Mouse (Mus musculus): ENCODE results near the gene Cox8b. TPM values are rescaled to one million over a fixed set of nuclear protein-coding genes. Genes with fewer than 3 reads are reported as not detected.
A peak's percentile ranks its signal among the peaks of the same experiment; 100 is the strongest.
"Not testable (repeated sequence)": the region's sequence is repeated elsewhere in the genome, so short reads cannot be mapped to it uniquely, and the experiment has no call there.

Gene Cox8b
- total RNA-seq, 2 experiments from 2014 or later = not detected

GRCm38 (mm10) chr7:140914031-140914690 lies 13.9 kb upstream of the Cox8b start:
- no peak for DNase-seq
- intact Hi-C loops (cut with DNase I) = no loop called here

GRCm38 (mm10) chr7:140912846-140913482 lies 12.7 kb upstream of the Cox8b start:
- no peak for DNase-seq
- intact Hi-C loops (cut with DNase I) = no loop called here

- intact Hi-C loops (cut with DNase I) = no loop called here
- no peak for DNase-seq
Measured at GRCm38 (mm10) chr7:140912293-140912692, 12.0 kb upstream of the Cox8b start.

- intact Hi-C loops (cut with DNase I) = loop anchor here (2.0 to 10.0 kb wide), 3 partner anchors 61 to 266 kb away; partner anchors contain the start of genes Odf3, Rnh1 and Scgb1c1
- peak; percentile 76 for DNase-seq
Measured at GRCm38 (mm10) chr7:140908634-140909107, 8.4 kb upstream of the Cox8b start.

GRCm38 (mm10) chr7:140908181-140908580 lies 7.9 kb upstream of the Cox8b start:
- intact Hi-C loops (cut with DNase I) = loop anchor here (2.0 to 10.0 kb wide), 3 partner anchors 61 to 267 kb away; partner anchors contain the start of genes Odf3, Rnh1 and Scgb1c1
- DNase-seq = no peak

- no peak for DNase-seq
- intact Hi-C loops (cut with DNase I) = loop anchor here (2.0 to 10.0 kb wide), 3 partner anchors 60 to 267 kb away; partner anchors contain the start of genes Odf3, Rnh1 and Scgb1c1
Measured at GRCm38 (mm10) chr7:140907697-140908096, 7.5 kb upstream of the Cox8b start.

GRCm38 (mm10) chr7:140907131-140907530 lies 6.9 kb upstream of the Cox8b start:
- intact Hi-C loops (cut with DNase I) = loop anchor here (5.0 to 10.0 kb wide), 2 partner anchors 60 to 268 kb away; partner anchors contain the start of genes Odf3, Rnh1 and Scgb1c1
- DNase-seq = no peak

GRCm38 (mm10) chr7:140905642-140906081 lies 5.4 kb upstream of the Cox8b start:
- no peak for DNase-seq
- intact Hi-C loops (cut with DNase I) = loop anchor here (5.0 to 10.0 kb wide), 2 partner anchors 58 to 269 kb away; partner anchors contain the start of genes Odf3, Rnh1 and Scgb1c1

- intact Hi-C loops (cut with DNase I) = loop anchor here (10.0 kb wide), 1 partner anchor 272 kb away; the partner anchor contains the start of gene Rnh1
- DNase-seq = peak; percentile 79
Measured at GRCm38 (mm10) chr7:140903212-140903611, 3.0 kb upstream of the Cox8b start.

- intact Hi-C loops (cut with DNase I) = loop anchor here (10.0 kb wide), 1 partner anchor 273 kb away; the partner anchor contains the start of gene Rnh1
- DNase-seq = no peak
Measured at GRCm38 (mm10) chr7:140902036-140902875, 2.0 kb upstream of the Cox8b start.

GRCm38 (mm10) chr7:140899121-140899520 lies 1.1 kb downstream of the Cox8b start:
- no peak for DNase-seq
- intact Hi-C loops (cut with DNase I) = no loop called here

- DNase-seq = no peak
- intact Hi-C loops (cut with DNase I) = no loop called here
Measured at GRCm38 (mm10) chr7:140897863-140898262, 2.4 kb downstream of the Cox8b start.

- no peak for DNase-seq
- intact Hi-C loops (cut with DNase I) = no loop called here
Measured at GRCm38 (mm10) chr7:140894611-140895010, 5.6 kb downstream of the Cox8b start.

GRCm38 (mm10) chr7:140894031-140894430 lies 6.2 kb downstream of the Cox8b start:
- intact Hi-C loops (cut with DNase I) = no loop called here
- no peak for DNase-seq

GRCm38 (mm10) chr7:140890636-140891035 lies 9.6 kb downstream of the Cox8b start:
- intact Hi-C loops (cut with DNase I); DNase-seq: not testable (repeated sequence)

GRCm38 (mm10) chr7:140882469-140882803 lies 17.8 kb downstream of the Cox8b start:
- DNase-seq = no peak
- intact Hi-C loops (cut with DNase I) = loop anchor here (5.0 kb wide), 1 partner anchor 805 kb away; no protein-coding TSS in a partner anchor

- peak; percentile 95 for DNase-seq
- intact Hi-C loops (cut with DNase I) = loop anchor here (5.0 kb wide), 1 partner anchor 805 kb away; no protein-coding TSS in a partner anchor
Measured at GRCm38 (mm10) chr7:140881696-140882468, 18.4 kb downstream of the Cox8b start, which contains the start of the genes Psmd13 and Sirt3. Gene Psmd13 (plus strand): TSS chr7:140881968. Gene Sirt3 (minus strand): TSS chr7:140882309.

- intact Hi-C loops (cut with DNase I) = loop anchor here (5.0 kb wide), 1 partner anchor 804 kb away; no protein-coding TSS in a partner anchor
- DNase-seq = no peak
Measured at GRCm38 (mm10) chr7:140880865-140881515, 19.3 kb downstream of the Cox8b start.

- DNase-seq = no peak
- intact Hi-C loops (cut with DNase I) = loop anchor here (5.0 kb wide), 1 partner anchor 803 kb away; no protein-coding TSS in a partner anchor
Measured at GRCm38 (mm10) chr7:140880419-140880818, 19.8 kb downstream of the Cox8b start.

All from left cerebral cortex, postnatal 4 days (tissue).